Comparison of ENCODE assay signal across 9 mouse cellular contexts in the genomic region with DNA sequence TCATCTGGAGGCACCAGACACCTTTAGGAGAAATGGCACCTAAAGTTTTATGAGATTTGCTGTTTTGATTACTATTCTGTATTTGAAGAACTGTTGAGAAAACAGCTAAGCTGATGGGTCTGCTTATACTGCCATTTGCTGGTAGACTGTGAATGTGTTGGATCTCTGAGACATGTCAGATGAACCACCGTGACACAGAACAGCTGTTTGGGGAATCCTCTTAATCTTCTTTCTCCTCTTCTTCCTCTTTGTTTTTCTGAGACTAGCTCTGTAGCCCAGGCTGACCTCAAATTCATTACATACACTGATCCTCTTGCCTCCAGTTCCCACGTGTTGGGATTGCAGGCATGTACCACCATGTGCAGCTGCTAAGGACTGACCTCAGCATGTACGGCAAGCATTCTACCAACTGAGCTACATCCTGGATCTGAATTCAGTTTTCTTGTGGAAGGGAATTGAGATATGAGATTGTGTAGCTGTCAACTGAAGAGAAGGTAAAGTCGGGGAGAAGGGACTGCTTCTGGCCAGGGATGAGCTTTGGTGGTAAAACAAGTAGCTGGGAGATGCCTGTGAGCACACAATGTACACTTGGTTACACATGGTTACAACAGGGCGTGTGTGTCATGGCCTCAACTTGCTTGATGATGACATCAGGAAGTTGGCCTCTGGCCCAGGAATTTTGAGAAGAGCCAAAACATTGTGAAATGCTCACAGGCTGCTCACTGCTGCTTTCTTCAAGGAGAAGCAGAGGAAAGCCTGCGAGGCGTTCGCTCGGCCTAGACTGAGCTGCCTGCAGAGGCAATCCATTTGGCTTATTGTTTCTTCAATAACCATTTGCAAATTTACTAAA. TPM values are rescaled to one million over a fixed set of nuclear protein-coding genes. Genes with fewer than 3 reads are reported as not detected.
DNase-seq lines count a peak whose midpoint lies in the region; ATAC-seq lines count a peak whose summit lies in the region.
"Had no signal": no experiment of that assay in that cellular context is flagged by ENCODE, and none has a peak within 500 bp of the region (broad histone marks: within the 10 kb centered on the region; RNA-seq: fewer than 3 reads in every experiment).

No protein-coding gene starts in this region.

- 48% methylated on average over 9 of the region's 9 CpGs for WGBS in kidney, embryonic 15.5 days

- peak; percentile 63 for DNase-seq in layer of hippocampus, adult 9-11 months
- DNase-seq in layer of hippocampus, adult 8-10 months (ENCODE audit: low spot score in 2 of 2), result no peak
- DNase-seq in brain, adult 2 months (ENCODE audit: low read depth, low spot score), result peak; percentile 72
- DNase-seq in urinary bladder, postnatal 36 days (ENCODE audit: low spot score in 2 of 2), result peak; percentile 93 to 96

- no peaks in the 10 kb centered on the region for H3K27me3 ChIP-seq in kidney, embryonic 15.5 days
- peaks cover 3% of the 10 kb centered on the region for H3K27me3 ChIP-seq in megakaryocyte, embryonic 14.5 days (replicated peaks)

- no peaks in the 10 kb centered on the region for H3K9me3 ChIP-seq in kidney, embryonic 15.5 days (replicated peaks)
- no peaks in the 10 kb centered on the region for H3K9me3 ChIP-seq in megakaryocyte, embryonic 14.5 days

- H3K4me2 ChIP-seq in kidney, embryonic 15.5 days, result no peak overlapping the region

- 0 out of 2 replicates have a peak overlapping the region, but pooled peaks have one; percentile 27 for H3K27ac ChIP-seq in kidney, embryonic 15.5 days

- no peaks in the 10 kb centered on the region for H3K36me3 ChIP-seq in kidney, embryonic 15.5 days
- no peaks in the 10 kb centered on the region for H3K36me3 ChIP-seq in megakaryocyte, embryonic 14.5 days (replicated peaks; ENCODE audit: low read length)

- H3K9ac ChIP-seq in kidney, embryonic 15.5 days, result no peak overlapping the region

- H3K4me1 ChIP-seq in kidney, embryonic 15.5 days, result peaks cover 5% of the 10 kb centered on the region
- peaks cover 20% of the 10 kb centered on the region for H3K4me1 ChIP-seq in megakaryocyte, embryonic 14.5 days

- no peak overlapping the region for H3K4me3 ChIP-seq in kidney, embryonic 15.5 days (replicated peaks)
- H3K4me3 ChIP-seq in megakaryocyte, embryonic 14.5 days (replicated peaks), result peak overlapping the region; percentile 51

- peak; percentile 87 for ATAC-seq in granulocyte monocyte progenitor cell, adult 5-6 weeks (replicated peaks; ENCODE audit: poor library complexity, severe bottlenecking)
- peak; percentile 34; the same call in 1 of the 2 replicates for ATAC-seq in kidney, embryonic 15.5 days (replicated peaks; ENCODE audit: low FRiP score)
- ATAC-seq in megakaryocyte-erythroid progenitor cell, adult 5-6 weeks (replicated peaks; ENCODE audit: low FRiP score, low TSS enrichment, poor library complexity, severe bottlenecking), result no peak

RNA-seq across cellular contexts. Expression of gene Tas2r143, which starts 3.9 kb away (rescaled TPM):
- not detected for total RNA-seq in layer of hippocampus, adult 8-10 months (2022)
- total RNA-seq in granulocyte monocyte progenitor cell, adult 5-6 weeks (2014; fragmentation: Nextera tagmentation), result 1.6 TPM in 1 of 2 replicates, not detected in the other
- not detected in 2 replicates for total RNA-seq in granulocyte monocyte progenitor cell, adult 5-6 weeks (2017)
- polyA plus RNA-seq in kidney, embryonic 15.5 days (2015; fragmentation: Nextera tagmentation; extraction: Ambion mirVana), result not detected in 2 replicates
- not detected in 2 replicates for polyA plus RNA-seq in megakaryocyte, embryonic 14.5 days (2012; ENCODE audit: insufficient read depth, low replicate concordance)
- total RNA-seq in megakaryocyte-erythroid progenitor cell, adult 5-6 weeks (2014; fragmentation: Nextera tagmentation), result 1.3 TPM in 1 of 2 replicates, not detected in the other
- not detected in 2 replicates for total RNA-seq in megakaryocyte-erythroid progenitor cell, adult 5-6 weeks (2017)

RNA-seq across cellular contexts. Expression of gene Tas2r135, which starts 9.0 kb away (rescaled TPM):
- under 1 TPM in 1 of 4 experiments, not detected in 3; 0.29 TPM for total RNA-seq in layer of hippocampus, adult 8-10 months (2022)
- not detected in 2 replicates for total RNA-seq in granulocyte monocyte progenitor cell, adult 5-6 weeks (2014; fragmentation: Nextera tagmentation)
- not detected in 2 replicates for total RNA-seq in granulocyte monocyte progenitor cell, adult 5-6 weeks (2017)
- polyA plus RNA-seq in kidney, embryonic 15.5 days (2015; fragmentation: Nextera tagmentation; extraction: Ambion mirVana), result not detected in 2 replicates
- not detected in 2 replicates for polyA plus RNA-seq in megakaryocyte, embryonic 14.5 days (2012; ENCODE audit: insufficient read depth, low replicate concordance)
- total RNA-seq in megakaryocyte-erythroid progenitor cell, adult 5-6 weeks (2014; fragmentation: Nextera tagmentation), result not detected in 2 replicates
- total RNA-seq in megakaryocyte-erythroid progenitor cell, adult 5-6 weeks (2017), result not detected in 2 replicates

RNA-seq across cellular contexts. Expression of gene Epha1, which starts 23.1 kb away (rescaled TPM):
- under 1 TPM; 0.14 to 0.36 (median 0.15) TPM for total RNA-seq in layer of hippocampus, adult 8-10 months (2022)
- 0.56 and 0.86 TPM in 2 replicates for total RNA-seq in granulocyte monocyte progenitor cell, adult 5-6 weeks (2014; fragmentation: Nextera tagmentation)
- 0.04 TPM in 1 of 2 replicates, not detected in the other for total RNA-seq in granulocyte monocyte progenitor cell, adult 5-6 weeks (2017)
- polyA plus RNA-seq in kidney, embryonic 15.5 days (2015; fragmentation: Nextera tagmentation; extraction: Ambion mirVana), result 7.5 and 8.5 TPM in 2 replicates
- not detected in 2 replicates for polyA plus RNA-seq in megakaryocyte, embryonic 14.5 days (2012; ENCODE audit: insufficient read depth, low replicate concordance)
- not detected in 2 replicates for total RNA-seq in megakaryocyte-erythroid progenitor cell, adult 5-6 weeks (2014; fragmentation: Nextera tagmentation)
- total RNA-seq in megakaryocyte-erythroid progenitor cell, adult 5-6 weeks (2017), result not detected in 2 replicates

RNA-seq across cellular contexts. Expression of gene Tas2r126, which starts 38.1 kb away (rescaled TPM):
- total RNA-seq in layer of hippocampus, adult 8-10 months (2022), result not detected
- total RNA-seq in granulocyte monocyte progenitor cell, adult 5-6 weeks (2014; fragmentation: Nextera tagmentation), result not detected in 2 replicates
- not detected in 2 replicates for total RNA-seq in granulocyte monocyte progenitor cell, adult 5-6 weeks (2017)
- polyA plus RNA-seq in kidney, embryonic 15.5 days (2015; fragmentation: Nextera tagmentation; extraction: Ambion mirVana), result not detected in 2 replicates
- not detected in 2 replicates for polyA plus RNA-seq in megakaryocyte, embryonic 14.5 days (2012; ENCODE audit: insufficient read depth, low replicate concordance)
- not detected in 2 replicates for total RNA-seq in megakaryocyte-erythroid progenitor cell, adult 5-6 weeks (2014; fragmentation: Nextera tagmentation)
- not detected in 2 replicates for total RNA-seq in megakaryocyte-erythroid progenitor cell, adult 5-6 weeks (2017)
- total RNA-seq: layer of hippocampus, postnatal 10 days had no signal

RNA-seq across cellular contexts. Expression of gene Zyx, which starts 46.8 kb away (rescaled TPM):
- total RNA-seq in layer of hippocampus, adult 8-10 months (2022), result 10 to 100 TPM; 36.5 to 52.5 (median 44.5) TPM
- total RNA-seq in granulocyte monocyte progenitor cell, adult 5-6 weeks (2014; fragmentation: Nextera tagmentation), result 116 and 131 TPM in 2 replicates
- total RNA-seq in granulocyte monocyte progenitor cell, adult 5-6 weeks (2017), result 17.6 and 17.8 TPM in 2 replicates
- polyA plus RNA-seq in kidney, embryonic 15.5 days (2015; fragmentation: Nextera tagmentation; extraction: Ambion mirVana), result 102 and 127 TPM in 2 replicates
- 8,612 and 27,789 TPM in 2 replicates for polyA plus RNA-seq in megakaryocyte, embryonic 14.5 days (2012; ENCODE audit: insufficient read depth, low replicate concordance)
- total RNA-seq in megakaryocyte-erythroid progenitor cell, adult 5-6 weeks (2014; fragmentation: Nextera tagmentation), result 43.6 and 51.9 TPM in 2 replicates
- total RNA-seq in megakaryocyte-erythroid progenitor cell, adult 5-6 weeks (2017), result 8.7 and 15.9 TPM in 2 replicates

Comparison
In these comparisons a context has a peak if more than half of its experiments do, and no peak if none do; other contexts are left out.
1. DNase-seq: peak in layer of hippocampus, adult 9-11 months (single experiment), brain, adult 2 months (single experiment) and urinary bladder, postnatal 36 days (2 of 2); none in layer of hippocampus, adult 8-10 months (0 of 2).